In genomic region chr2:167565312-167565656, GRCm38 (mm10) we compare ENCODE assay signal across 8 mouse cellular contexts. TPM values are rescaled to one million over a fixed set of nuclear protein-coding genes. Genes with fewer than 3 reads are reported as not detected.
DNase-seq lines count a peak whose midpoint lies in the region; ATAC-seq lines count a peak whose summit lies in the region.

No protein-coding gene starts in this region.

- no peak for DNase-seq in hindbrain, embryonic 10.5 days (ENCODE audit: low spot score)
- DNase-seq in neural tube, embryonic 10.5 days (ENCODE audit: extremely low spot score, low spot score): no peak
- no peak for DNase-seq in layer of hippocampus, postnatal 14 days (ENCODE audit: low spot score in 2 of 2)
- DNase-seq in spleen, adult 18-20 months: no peak
- DNase-seq in left cerebral cortex, adult 18-20 months (ENCODE audit: low spot score in 2 of 2): no peak

- peak overlapping the region; percentile 83 for H3K27ac ChIP-seq in hindbrain, embryonic 10.5 days
- no peak overlapping the region for H3K27ac ChIP-seq in hindbrain, embryonic 16.5 days (ENCODE audit: low read depth, low read length)
- no peak overlapping the region for H3K27ac ChIP-seq in neural tube, embryonic 12.5 days
- peak overlapping the region; percentile 93 for H3K27ac ChIP-seq in limb, embryonic 15.5 days

- 67% methylated on average over 3 of the region's 3 CpGs for WGBS in hindbrain, embryonic 10.5 days
- WGBS in hindbrain, embryonic 16.5 days: 69% methylated on average over 3 of the region's 3 CpGs
- 69% methylated on average over 3 of the region's 3 CpGs for WGBS in neural tube, embryonic 12.5 days
- WGBS in limb, embryonic 15.5 days: 30% methylated on average over 3 of the region's 3 CpGs

- peaks cover 19% of the 10 kb centered on the region; the same call in 1 of the 2 replicates for H3K27me3 ChIP-seq in hindbrain, embryonic 10.5 days (ENCODE audit: insufficient read depth, poor library complexity, severe bottlenecking)
- no peaks in the 10 kb centered on the region for H3K27me3 ChIP-seq in hindbrain, embryonic 16.5 days (replicated peaks; ENCODE audit: control insufficient read depth, insufficient read depth, low read length)
- no peaks in the 10 kb centered on the region for H3K27me3 ChIP-seq in neural tube, embryonic 12.5 days (replicated peaks)
- no peaks in the 10 kb centered on the region for H3K27me3 ChIP-seq in limb, embryonic 15.5 days

- H3K36me3 ChIP-seq in hindbrain, embryonic 10.5 days: no peaks in the 10 kb centered on the region
- no peaks in the 10 kb centered on the region for H3K36me3 ChIP-seq in hindbrain, embryonic 16.5 days (ENCODE audit: control insufficient read depth, insufficient read depth, low read length)
- H3K36me3 ChIP-seq in neural tube, embryonic 12.5 days: no peaks in the 10 kb centered on the region
- no peaks in the 10 kb centered on the region for H3K36me3 ChIP-seq in limb, embryonic 15.5 days

- no peak overlapping the region for H3K9ac ChIP-seq in hindbrain, embryonic 16.5 days (ENCODE audit: low read depth, low read length)
- no peak overlapping the region for H3K9ac ChIP-seq in neural tube, embryonic 12.5 days
- no peak overlapping the region for H3K9ac ChIP-seq in limb, embryonic 15.5 days

- no peak overlapping the region for H3K4me3 ChIP-seq in hindbrain, embryonic 10.5 days
- no peak overlapping the region for H3K4me3 ChIP-seq in hindbrain, embryonic 16.5 days (ENCODE audit: low read length)
- H3K4me3 ChIP-seq in neural tube, embryonic 12.5 days: no peak overlapping the region
- H3K4me3 ChIP-seq in limb, embryonic 15.5 days: peak overlapping the region; percentile 9; the same call in 1 of the 2 replicates

- no peaks in the 10 kb centered on the region for H3K9me3 ChIP-seq in hindbrain, embryonic 10.5 days
- no peaks in the 10 kb centered on the region for H3K9me3 ChIP-seq in hindbrain, embryonic 16.5 days (ENCODE audit: control insufficient read depth, low read length)
- no peaks in the 10 kb centered on the region for H3K9me3 ChIP-seq in neural tube, embryonic 12.5 days
- H3K9me3 ChIP-seq in limb, embryonic 15.5 days: no peaks in the 10 kb centered on the region

- no peak for ATAC-seq in hindbrain, embryonic 16.5 days
- ATAC-seq in neural tube, embryonic 12.5 days (ENCODE audit: low FRiP score, low read depth): no peak
- ATAC-seq in limb, embryonic 15.5 days (ENCODE audit: insufficient number of reproducible peaks, low FRiP score, low TSS enrichment, low read depth): no peak

- H3K4me1 ChIP-seq in hindbrain, embryonic 10.5 days (replicated peaks): peaks cover 59% of the 10 kb centered on the region
- peaks cover 7% of the 10 kb centered on the region; the same call in 1 of the 2 replicates for H3K4me1 ChIP-seq in hindbrain, embryonic 16.5 days (ENCODE audit: control insufficient read depth, insufficient read depth, low read depth, low read length)
- H3K4me1 ChIP-seq in neural tube, embryonic 12.5 days: peaks cover 35% of the 10 kb centered on the region
- H3K4me1 ChIP-seq in limb, embryonic 15.5 days: peaks cover 69% of the 10 kb centered on the region

- H3K4me2 ChIP-seq in hindbrain, embryonic 16.5 days (ENCODE audit: low read length): no peak overlapping the region
- H3K4me2 ChIP-seq in neural tube, embryonic 12.5 days (replicated peaks): peak overlapping the region; percentile 45; the same call in 1 of the 2 replicates
- peak overlapping the region; percentile 38 for H3K4me2 ChIP-seq in limb, embryonic 15.5 days

RNA-seq across cellular contexts. Expression of gene Snai1, which starts 27.3 kb away (rescaled TPM):
- 45.3 and 45.5 TPM in 2 replicates for polyA plus RNA-seq in hindbrain, embryonic 10.5 days (2016; fragmentation: Nextera tagmentation; extraction: Ambion mirVana)
- polyA plus RNA-seq in hindbrain, embryonic 16.5 days (2015; fragmentation: Nextera tagmentation; extraction: Ambion mirVana): 4.5 and 8.4 TPM in 2 replicates
- 21.7 and 23.2 TPM in 2 replicates for polyA plus RNA-seq in neural tube, embryonic 12.5 days (2016; fragmentation: Nextera tagmentation; extraction: Ambion mirVana)
- polyA plus RNA-seq in limb, embryonic 15.5 days (2015; fragmentation: Nextera tagmentation; extraction: Ambion mirVana): 52.6 and 61.2 TPM in 2 replicates
- under 1 TPM; 0.53 to 0.79 TPM for total RNA-seq in layer of hippocampus, postnatal 14 days (2021)
- total RNA-seq in left cerebral cortex, adult 18-20 months (2021): 1 to 10 TPM; 1.1 to 1.2 TPM

Comparison
In these comparisons a context has a peak if more than half of its experiments do, and no peak if none do; other contexts are left out.
1. H3K27ac ChIP-seq: peak in hindbrain, embryonic 10.5 days (single experiment) and limb, embryonic 15.5 days (single experiment); none in hindbrain, embryonic 16.5 days (single experiment) and neural tube, embryonic 12.5 days (single experiment).